Mouse (Mus musculus): ENCODE measurements around the gene Dpp4. TPM values are rescaled to one million over a fixed set of nuclear protein-coding genes. Genes with fewer than 3 reads are reported as not detected.
A peak's percentile ranks its signal among the peaks of the same experiment; 100 is the strongest.

Gene Dpp4
- polyA plus RNA-seq, 1 experiment from 2014 or later = 9.0 TPM

DNA sequence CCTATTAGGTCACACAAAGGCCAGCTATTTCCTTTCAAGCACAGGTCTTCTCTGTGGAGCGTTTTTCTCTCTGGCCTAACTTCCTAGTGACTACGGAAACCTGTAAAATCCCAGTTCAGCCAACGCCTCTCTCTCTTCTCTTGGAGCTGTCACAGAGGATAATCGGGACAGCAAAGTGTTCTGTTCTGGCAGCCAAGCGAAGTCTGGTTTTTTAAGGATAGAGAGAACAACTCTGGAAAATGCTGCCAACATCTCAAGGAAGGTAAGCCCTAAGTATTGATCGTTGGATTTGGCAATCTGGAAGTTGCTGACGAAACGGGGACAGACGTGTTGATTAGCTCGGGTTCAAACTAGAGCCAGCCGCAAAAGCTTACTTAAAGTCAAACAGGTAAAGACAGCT lies 43.0 kb upstream of the Dpp4 start:
- peaks cover 2% of the 10 kb centered on the region; the same call in 1 of the 2 replicates for H3K4me1 ChIP-seq (ENCODE audit: insufficient read depth)
- H3K36me3 ChIP-seq (replicated peaks; ENCODE audit: insufficient read depth, low read length) = no peaks in the 10 kb centered on the region
- no peak for ATAC-seq
- no peaks in the 10 kb centered on the region for H3K27me3 ChIP-seq (ENCODE audit: insufficient read depth, low read length)
- H3K9me3 ChIP-seq (ENCODE audit: low read length) = no peaks in the 10 kb centered on the region
- no peak overlapping the region for H3K9ac ChIP-seq (replicated peaks)
- no peak overlapping the region for H3K27ac ChIP-seq (ENCODE audit: low read depth)
- H3K4me3 ChIP-seq (ENCODE audit: low read depth, low read length) = no peak overlapping the region
- no peak overlapping the region for H3K4me2 ChIP-seq (ENCODE audit: low read depth, low read length)
- WGBS (ENCODE audit: insufficient replicate concordance) = 77% methylated on average over 11 of the region's 11 CpGs
- no peak for TF ChIP-seq CTCF (IDR thresholded peaks at IDR 0.05; ENCODE audit: low read depth)
- no peak for TF ChIP-seq EP300 (IDR thresholded peaks at IDR 0.05; ENCODE audit: low read depth)
- no peak for DNase-seq

DNA sequence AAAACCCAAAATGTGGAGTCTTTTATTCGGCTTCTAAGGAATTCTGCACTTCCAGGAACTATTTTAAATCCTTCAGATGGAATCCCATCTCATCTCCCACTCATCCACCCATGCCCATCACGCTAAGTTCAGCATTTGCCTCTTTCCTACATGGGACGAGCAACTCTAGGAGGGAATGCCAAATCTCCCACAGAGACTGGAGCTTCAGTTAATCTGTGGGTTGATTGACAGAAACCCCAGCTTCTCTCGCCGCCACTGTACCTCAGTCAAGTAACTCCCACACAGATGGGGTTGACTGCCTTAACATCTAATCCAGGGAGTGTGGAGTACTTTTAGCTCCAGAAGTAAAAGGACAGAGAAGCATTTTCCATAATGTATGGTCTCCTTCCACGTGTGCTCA lies 42.0 kb upstream of the Dpp4 start:
- no peak for TF ChIP-seq EP300 (IDR thresholded peaks at IDR 0.05; ENCODE audit: low read depth)
- no peak for TF ChIP-seq CTCF (IDR thresholded peaks at IDR 0.05; ENCODE audit: low read depth)
- WGBS (ENCODE audit: insufficient replicate concordance) = 71% methylated on average over 6 of the region's 6 CpGs

DNA sequence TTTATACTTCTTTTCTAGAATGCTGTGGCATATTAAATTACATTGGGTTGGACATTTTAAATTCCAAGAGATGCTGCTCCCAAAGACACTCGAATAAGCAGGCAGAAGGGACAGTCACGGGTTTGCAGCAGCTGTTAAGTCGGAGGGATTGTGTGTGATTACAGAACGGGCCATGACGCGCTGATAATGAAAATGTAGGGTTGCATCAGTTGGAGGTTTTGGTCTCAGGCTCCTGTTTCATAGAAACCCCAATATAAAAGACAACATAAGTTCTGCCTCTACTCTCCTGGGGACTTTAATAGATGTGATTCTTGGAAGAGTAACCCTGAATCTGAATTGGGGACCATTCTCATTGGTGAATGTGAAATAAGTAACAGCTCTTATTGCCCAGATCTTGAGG lies 38.3 kb upstream of the Dpp4 start:
- no peaks in the 10 kb centered on the region for H3K27me3 ChIP-seq (ENCODE audit: insufficient read depth, low read length)
- H3K36me3 ChIP-seq (replicated peaks; ENCODE audit: insufficient read depth, low read length) = no peaks in the 10 kb centered on the region
- H3K27ac ChIP-seq (ENCODE audit: low read depth) = no peak overlapping the region
- no peak overlapping the region for H3K4me3 ChIP-seq (ENCODE audit: low read depth, low read length)
- no peak for DNase-seq
- no peaks in the 10 kb centered on the region for H3K4me1 ChIP-seq (ENCODE audit: insufficient read depth)
- TF ChIP-seq CTCF (IDR thresholded peaks at IDR 0.05; ENCODE audit: low read depth) (no peak), EP300 (IDR thresholded peaks at IDR 0.05; ENCODE audit: low read depth) (no peak)
- ATAC-seq = no peak
- no peak overlapping the region for H3K4me2 ChIP-seq (ENCODE audit: low read depth, low read length)
- H3K9ac ChIP-seq (replicated peaks) = no peak overlapping the region
- 66% methylated on average over 6 of the region's 6 CpGs for WGBS (ENCODE audit: insufficient replicate concordance)
- H3K9me3 ChIP-seq (ENCODE audit: low read length) = no peaks in the 10 kb centered on the region

More for the DNA sequence above, 42.0 kb upstream of the Dpp4 start:
- Histone ChIP-seq H3K36me3 (replicated peaks; ENCODE audit: insufficient read depth, low read length) (no peaks in the 10 kb centered on the region), H3K9me3 (ENCODE audit: low read length) (no peaks in the 10 kb centered on the region), H3K9ac (replicated peaks) (no peak overlapping the region), H3K27me3 (ENCODE audit: insufficient read depth, low read length) (no peaks in the 10 kb centered on the region), H3K27ac (ENCODE audit: low read depth) (no peak overlapping the region), H3K4me1 (ENCODE audit: insufficient read depth) (no peaks in the 10 kb centered on the region), H3K4me2 (ENCODE audit: low read depth, low read length) (no peak overlapping the region), H3K4me3 (ENCODE audit: low read depth, low read length) (no peak overlapping the region)
- ATAC-seq (no peak), DNase-seq (no peak)

DNA sequence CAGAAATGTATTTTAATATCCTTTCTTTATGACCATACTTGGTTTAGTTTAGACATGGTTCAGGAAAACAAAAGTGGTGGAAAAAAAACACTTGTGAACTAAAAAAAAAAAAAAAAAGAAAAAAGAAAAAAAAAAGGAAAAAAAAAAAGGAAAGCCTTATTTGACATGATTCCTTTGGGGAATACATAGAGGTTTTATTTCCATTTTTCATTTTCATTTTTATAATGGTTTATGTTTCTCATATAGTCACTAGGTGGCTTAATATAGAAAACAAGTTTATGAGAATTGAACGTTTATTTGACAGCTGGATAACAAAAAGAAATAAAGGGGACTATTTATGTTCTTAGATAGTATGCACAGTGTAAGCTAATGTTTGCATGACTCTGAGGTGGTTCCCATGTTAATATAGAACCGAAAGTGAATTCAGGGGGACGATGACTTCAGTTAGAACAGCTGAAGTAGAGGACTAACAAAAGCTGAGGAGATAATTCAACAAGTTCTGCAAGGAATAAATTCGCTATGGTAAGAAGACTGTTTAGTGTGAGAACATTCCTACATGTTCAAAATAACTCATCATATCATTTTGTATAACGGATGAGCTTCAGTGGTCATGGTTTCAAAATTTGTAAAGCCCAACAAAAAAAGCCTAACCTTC lies 37.8 kb upstream of the Dpp4 start:
- TF ChIP-seq CTCF (IDR thresholded peaks at IDR 0.05; ENCODE audit: low read depth) (no peak), EP300 (IDR thresholded peaks at IDR 0.05; ENCODE audit: low read depth) (no peak)
- Histone ChIP-seq H3K27me3 (ENCODE audit: insufficient read depth, low read length) (no peaks in the 10 kb centered on the region), H3K4me3 (ENCODE audit: low read depth, low read length) (no peak overlapping the region), H3K9me3 (ENCODE audit: low read length) (no peaks in the 10 kb centered on the region), H3K4me2 (ENCODE audit: low read depth, low read length) (no peak overlapping the region), H3K4me1 (ENCODE audit: insufficient read depth) (no peaks in the 10 kb centered on the region), H3K9ac (replicated peaks) (no peak overlapping the region), H3K27ac (ENCODE audit: low read depth) (no peak overlapping the region), H3K36me3 (replicated peaks; ENCODE audit: insufficient read depth, low read length) (no peaks in the 10 kb centered on the region)
- WGBS (ENCODE audit: insufficient replicate concordance) = 74% methylated on average over 5 of the region's 5 CpGs
- ATAC-seq = no peak
- DNase-seq = no peak

DNA sequence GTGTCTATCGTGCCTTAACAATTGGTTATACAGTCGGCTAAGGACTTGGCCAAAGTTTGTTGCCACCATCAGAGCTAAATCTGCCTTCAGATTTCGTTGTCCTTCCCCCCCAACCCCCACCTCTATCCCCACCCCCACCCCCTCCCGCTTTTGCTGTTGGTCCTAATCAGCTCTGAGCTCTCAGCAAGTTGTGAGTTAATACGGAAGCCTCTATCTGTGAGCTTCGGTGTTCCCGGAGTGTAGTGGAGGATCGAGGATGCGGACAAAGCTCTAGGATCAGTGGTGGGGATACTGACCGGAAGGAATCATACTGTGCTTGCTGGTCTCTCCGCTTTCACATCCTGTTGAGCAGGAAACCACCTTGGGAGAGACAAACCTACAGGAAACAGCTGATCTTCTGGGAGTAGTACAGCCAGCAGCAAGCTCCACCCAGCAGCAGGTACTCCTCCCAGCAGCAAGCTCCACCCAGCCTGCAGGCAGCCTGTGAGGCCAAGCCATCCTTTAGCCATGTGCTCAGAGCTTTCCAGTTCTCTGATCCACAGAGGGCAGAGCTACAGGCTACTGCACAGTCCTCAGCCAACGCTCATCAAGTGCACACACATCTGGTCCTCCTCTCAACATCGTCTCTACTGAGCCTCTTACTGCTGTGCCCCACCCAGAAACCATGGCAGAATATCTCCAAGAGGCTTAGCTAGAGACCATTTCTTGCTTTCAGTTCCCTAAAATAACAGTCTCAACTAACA lies 28.9 kb upstream of the Dpp4 start:
- Histone ChIP-seq H3K36me3 (replicated peaks; ENCODE audit: insufficient read depth, low read length) (no peaks in the 10 kb centered on the region), H3K9me3 (ENCODE audit: low read length) (no peaks in the 10 kb centered on the region), H3K27me3 (ENCODE audit: insufficient read depth, low read length) (no peaks in the 10 kb centered on the region), H3K4me3 (ENCODE audit: low read depth, low read length) (peak overlapping the region; percentile 44), H3K4me1 (ENCODE audit: insufficient read depth) (peaks cover 4% of the 10 kb centered on the region; the same call in 1 of the 2 replicates), H3K27ac (ENCODE audit: low read depth) (peak overlapping the region; percentile 59), H3K4me2 (ENCODE audit: low read depth, low read length) (peak overlapping the region; percentile 68), H3K9ac (replicated peaks) (peak overlapping the region; percentile 34; the same call in 1 of the 2 replicates)
- TF ChIP-seq EP300 (IDR thresholded peaks at IDR 0.05; ENCODE audit: low read depth) (no peak; the same call in 1 of the 2 replicates), CTCF (IDR thresholded peaks at IDR 0.05; ENCODE audit: low read depth) (no peak)
- ATAC-seq (peak; percentile 91), DNase-seq (peak; percentile 65)
- WGBS (ENCODE audit: insufficient replicate concordance) = 27% methylated on average over 13 of the region's 13 CpGs

DNA sequence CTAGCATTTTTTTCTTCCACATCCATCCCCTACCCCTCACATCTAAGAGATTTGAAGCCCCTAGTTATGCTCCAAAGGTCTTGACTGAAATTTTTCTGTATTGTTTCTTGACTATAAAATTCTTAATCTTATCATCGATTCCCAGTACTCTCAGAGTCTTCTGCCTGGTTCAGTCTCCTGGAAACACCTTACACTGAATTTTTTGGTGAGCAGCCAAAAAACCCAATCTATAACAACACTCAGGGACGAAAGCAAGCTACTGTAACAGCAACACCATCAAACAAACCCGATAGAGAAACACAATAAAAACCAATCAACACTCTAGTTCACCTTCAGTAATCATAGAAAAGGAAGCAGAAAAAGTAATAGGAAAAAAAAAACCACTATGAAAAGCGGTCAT lies 28.1 kb upstream of the Dpp4 start:
- Histone ChIP-seq H3K36me3 (replicated peaks; ENCODE audit: insufficient read depth, low read length) (no peaks in the 10 kb centered on the region), H3K27ac (ENCODE audit: low read depth) (no peak overlapping the region), H3K9ac (replicated peaks) (no peak overlapping the region), H3K27me3 (ENCODE audit: insufficient read depth, low read length) (no peaks in the 10 kb centered on the region), H3K9me3 (ENCODE audit: low read length) (no peaks in the 10 kb centered on the region), H3K4me3 (ENCODE audit: low read depth, low read length) (no peak overlapping the region), H3K4me1 (ENCODE audit: insufficient read depth) (peaks cover 4% of the 10 kb centered on the region; the same call in 1 of the 2 replicates), H3K4me2 (ENCODE audit: low read depth, low read length) (no peak overlapping the region)
- ATAC-seq = no peak
- WGBS (ENCODE audit: insufficient replicate concordance) = 57% methylated on average over 4 of the region's 4 CpGs
- TF ChIP-seq EP300 (IDR thresholded peaks at IDR 0.05; ENCODE audit: low read depth) = no peak
- TF ChIP-seq CTCF (IDR thresholded peaks at IDR 0.05; ENCODE audit: low read depth) = no peak
- DNase-seq = no peak
